Mouse (Mus musculus): ENCODE data around the gene Ccl4. TPM values are rescaled to one million over a fixed set of nuclear protein-coding genes. Genes with fewer than 3 reads are reported as not detected.

Gene Ccl4
- polyA plus RNA-seq, 1 experiment, result 0.35 TPM

DNA sequence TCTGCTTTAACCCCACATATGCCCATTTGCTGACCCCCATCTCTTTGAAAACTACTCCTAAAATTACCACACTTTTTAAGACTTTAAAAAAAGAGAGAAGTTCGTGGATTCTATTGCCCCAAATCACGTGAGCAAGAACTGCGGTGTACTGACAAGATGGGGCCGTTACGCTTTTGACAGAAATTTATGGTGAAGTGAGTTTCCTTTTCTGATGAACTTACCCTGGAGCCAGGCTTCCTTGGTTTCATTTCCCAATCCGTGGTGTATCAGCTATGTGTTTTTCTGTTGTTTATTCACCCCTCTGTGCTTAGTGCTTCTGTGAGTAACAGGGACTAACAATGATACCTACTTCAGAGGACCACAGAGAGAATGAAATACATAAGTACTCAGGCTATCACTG is 3.6 kb upstream of the Ccl4 start:
- Histone ChIP-seq H3K27ac (ENCODE audit: insufficient read depth, low read length) (no peak overlapping the region), H3K4me3 (ENCODE audit: insufficient read depth, low read length) (no peak overlapping the region), H3K4me1 (ENCODE audit: control insufficient read depth, insufficient read depth, low read length) (no peaks in the 10 kb centered on the region)
- TF ChIP-seq POLR2A (IDR thresholded peaks at IDR 0.05; ENCODE audit: extremely low read depth, insufficient read depth, low read length), result no peak
- TF ChIP-seq CTCF (IDR thresholded peaks at IDR 0.05; ENCODE audit: extremely low read depth, insufficient read depth, low read length), result no peak

DNA sequence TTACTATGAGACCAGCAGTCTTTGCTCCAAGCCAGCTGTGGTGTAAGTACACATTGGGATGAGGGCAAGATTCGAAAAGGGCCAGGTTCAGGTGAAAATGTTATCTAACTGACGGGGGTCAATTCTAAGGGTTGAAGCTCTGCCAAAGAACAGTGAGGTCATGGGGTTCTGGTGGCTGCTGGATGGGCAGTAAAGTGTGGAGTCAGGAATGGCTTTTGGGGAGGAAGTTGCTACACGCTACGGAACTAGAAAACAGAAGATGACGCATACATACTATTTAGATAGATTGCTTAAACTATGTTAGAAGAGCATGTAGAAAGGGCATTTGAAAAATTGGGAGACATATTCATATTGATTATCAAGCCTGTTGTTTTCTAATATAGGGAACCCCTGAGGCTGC is 1.1 kb downstream of the Ccl4 start:
- H3K4me1 ChIP-seq (ENCODE audit: control insufficient read depth, insufficient read depth, low read length), result no peaks in the 10 kb centered on the region
- no peak overlapping the region for H3K4me3 ChIP-seq (ENCODE audit: insufficient read depth, low read length)
- no peak overlapping the region for H3K27ac ChIP-seq (ENCODE audit: insufficient read depth, low read length)
- TF ChIP-seq POLR2A (IDR thresholded peaks at IDR 0.05; ENCODE audit: extremely low read depth, insufficient read depth, low read length), result no peak

DNA sequence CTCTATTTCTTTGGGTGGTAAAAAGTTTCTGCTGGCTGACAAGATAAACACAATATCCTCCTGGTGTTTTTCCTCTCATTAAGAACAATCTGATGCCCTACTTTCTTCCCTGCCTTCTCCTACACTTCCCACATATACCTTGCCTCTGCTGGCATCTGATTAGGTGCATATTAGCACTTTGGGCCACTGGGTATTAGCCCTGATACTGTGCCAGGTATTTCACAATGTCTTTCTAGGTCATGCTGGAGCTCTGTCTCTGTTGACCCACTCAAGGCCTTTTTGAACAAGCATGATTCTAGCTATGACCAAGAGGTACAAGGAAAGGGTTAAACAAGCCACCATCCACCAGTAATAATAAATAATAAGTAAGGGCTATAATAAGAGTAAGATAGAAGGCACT is 9.4 kb downstream of the Ccl4 start:
- TF ChIP-seq POLR2A (IDR thresholded peaks at IDR 0.05; ENCODE audit: extremely low read depth, insufficient read depth, low read length) (no peak), CTCF (IDR thresholded peaks at IDR 0.05; ENCODE audit: extremely low read depth, insufficient read depth, low read length) (no peak)

DNA sequence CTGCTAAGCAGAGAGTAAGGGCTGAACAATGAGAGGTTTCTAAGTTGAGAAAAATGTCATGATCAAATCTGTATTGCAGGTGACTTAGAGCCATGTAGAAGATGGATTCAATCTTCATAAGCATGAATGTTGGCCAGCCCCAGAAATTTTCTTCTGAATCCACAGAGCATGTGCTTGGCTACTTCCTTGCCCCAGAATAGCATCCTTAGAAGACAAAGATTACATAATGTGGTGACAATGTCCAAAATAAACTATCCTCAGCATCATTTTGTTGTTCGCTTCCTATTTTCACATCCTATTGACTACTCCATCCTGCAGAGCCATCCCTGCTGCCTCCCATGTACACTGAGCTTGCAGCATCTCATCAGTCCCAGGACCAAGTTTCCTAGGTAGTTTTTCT is 13.3 kb downstream of the Ccl4 start:
- H3K4me3 ChIP-seq (ENCODE audit: insufficient read depth, low read length), result no peak overlapping the region
- H3K27ac ChIP-seq (ENCODE audit: insufficient read depth, low read length), result no peak overlapping the region
- H3K4me1 ChIP-seq (ENCODE audit: control insufficient read depth, insufficient read depth, low read length), result no peaks in the 10 kb centered on the region
- TF ChIP-seq POLR2A (IDR thresholded peaks at IDR 0.05; ENCODE audit: extremely low read depth, insufficient read depth, low read length) (no peak), CTCF (IDR thresholded peaks at IDR 0.05; ENCODE audit: extremely low read depth, insufficient read depth, low read length) (no peak)

More for the DNA sequence above, 9.4 kb downstream of the Ccl4 start:
- H3K27ac ChIP-seq (ENCODE audit: insufficient read depth, low read length), result no peak overlapping the region
- no peak overlapping the region for H3K4me3 ChIP-seq (ENCODE audit: insufficient read depth, low read length)
- no peaks in the 10 kb centered on the region for H3K4me1 ChIP-seq (ENCODE audit: control insufficient read depth, insufficient read depth, low read length)

DNA sequence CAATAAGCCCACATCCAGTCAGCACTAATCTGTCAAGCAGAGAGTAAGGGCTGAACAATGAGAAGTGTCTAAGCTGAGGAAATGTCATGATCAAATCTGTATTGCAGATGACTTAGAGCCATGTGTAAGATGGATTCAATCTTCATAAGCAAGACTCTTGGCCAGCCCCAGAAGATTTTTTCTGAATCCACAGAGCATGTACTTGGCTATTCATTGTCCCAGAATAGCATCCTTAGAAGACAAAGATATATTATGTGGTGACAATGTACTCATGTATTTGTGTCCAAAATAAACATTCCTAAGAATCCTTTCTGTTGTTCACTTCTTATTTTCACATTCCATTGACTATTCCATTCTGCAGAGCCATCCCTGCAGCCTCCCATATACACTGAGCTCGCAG is 27.5 kb downstream of the Ccl4 start:
- TF ChIP-seq POLR2A (IDR thresholded peaks at IDR 0.05; ENCODE audit: extremely low read depth, insufficient read depth, low read length) (no peak), CTCF (IDR thresholded peaks at IDR 0.05; ENCODE audit: extremely low read depth, insufficient read depth, low read length) (no peak)
- Histone ChIP-seq H3K4me3 (ENCODE audit: insufficient read depth, low read length) (no peak overlapping the region), H3K4me1 (ENCODE audit: control insufficient read depth, insufficient read depth, low read length) (no peaks in the 10 kb centered on the region), H3K27ac (ENCODE audit: insufficient read depth, low read length) (no peak overlapping the region)

DNA sequence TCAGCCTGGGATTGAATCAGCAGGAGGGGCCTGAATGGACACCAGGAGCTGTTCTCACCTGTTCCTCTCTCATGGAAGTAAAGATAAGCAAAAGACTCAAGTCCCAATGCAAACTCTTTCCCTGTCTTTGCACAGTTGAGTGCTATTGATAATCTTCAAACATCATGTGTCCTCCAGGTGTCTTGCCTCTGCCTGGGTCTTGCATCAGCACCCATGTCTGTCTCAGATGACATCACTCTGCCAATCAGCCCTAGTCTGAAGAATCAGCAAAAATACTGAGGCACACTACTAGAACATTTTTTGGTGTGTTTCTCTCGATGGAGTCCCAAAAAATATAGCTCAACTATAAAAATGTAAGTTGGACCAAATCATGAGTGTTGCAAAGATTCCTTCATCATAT is 29.6 kb downstream of the Ccl4 start:
- no peak overlapping the region for H3K27ac ChIP-seq (ENCODE audit: insufficient read depth, low read length)
- TF ChIP-seq POLR2A (IDR thresholded peaks at IDR 0.05; ENCODE audit: extremely low read depth, insufficient read depth, low read length), result no peak
- TF ChIP-seq CTCF (IDR thresholded peaks at IDR 0.05; ENCODE audit: extremely low read depth, insufficient read depth, low read length), result no peak
- no peak overlapping the region for H3K4me3 ChIP-seq (ENCODE audit: insufficient read depth, low read length)
- no peaks in the 10 kb centered on the region for H3K4me1 ChIP-seq (ENCODE audit: control insufficient read depth, insufficient read depth, low read length)

DNA sequence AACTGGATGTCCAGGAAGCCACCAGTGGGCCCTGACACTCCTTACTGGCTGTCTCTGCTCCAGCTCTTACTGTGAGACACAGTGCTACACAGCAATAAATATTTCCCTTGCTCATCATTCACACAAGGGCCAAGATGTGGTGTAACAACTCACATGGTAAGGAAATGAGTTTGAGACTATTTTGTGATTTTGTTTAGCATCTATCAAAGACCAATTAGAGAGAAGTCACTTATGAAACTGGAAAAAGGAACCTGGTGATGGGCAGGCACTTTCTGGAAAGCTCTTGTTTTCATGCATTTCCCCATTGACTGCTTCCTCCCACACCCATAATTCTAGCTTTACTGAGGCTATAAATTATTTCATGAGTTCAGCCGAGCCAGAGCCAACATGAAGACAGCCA is 41.3 kb downstream of the Ccl4 start, which contains the start of gene Wfdc17:
Gene Wfdc17, plus strand, starts transcription at position 287 of the 400 bp plus-strand sequence.
- Histone ChIP-seq H3K27ac (ENCODE audit: insufficient read depth, low read length) (no peak within 1 kb of the TSS), H3K4me1 (ENCODE audit: control insufficient read depth, insufficient read depth, low read length) (no peaks in the 10 kb centered on the region; the same call in 1 of the 2 replicates), H3K4me3 (ENCODE audit: insufficient read depth, low read length) (no peak within 1 kb of the TSS)
- TF ChIP-seq CTCF (IDR thresholded peaks at IDR 0.05; ENCODE audit: extremely low read depth, insufficient read depth, low read length), result no peak
- no peak for TF ChIP-seq POLR2A (IDR thresholded peaks at IDR 0.05; ENCODE audit: extremely low read depth, insufficient read depth, low read length)

DNA sequence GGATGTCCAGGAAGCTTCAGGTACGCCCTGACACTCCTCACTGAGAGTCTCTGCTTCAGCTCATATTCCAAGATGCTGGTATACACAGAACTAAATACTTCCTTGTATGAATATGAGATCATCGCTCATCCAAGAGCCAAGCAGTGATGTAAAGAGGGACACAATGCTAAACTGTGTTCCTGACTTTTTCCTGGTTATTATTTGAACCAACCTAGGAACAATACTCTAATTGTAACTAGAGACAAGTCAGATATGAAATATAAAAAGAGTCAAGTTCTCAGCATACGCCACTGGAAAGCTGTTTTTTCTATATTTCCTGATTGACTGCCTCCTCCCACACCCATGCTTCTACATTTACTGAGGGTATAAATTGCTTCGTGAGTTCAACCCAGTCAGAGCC is 46.3 kb downstream of the Ccl4 start, which contains the start of gene Wfdc18:
Gene Wfdc18, plus strand, starts transcription at position 301 of the 400 bp plus-strand sequence.
- H3K27ac ChIP-seq (ENCODE audit: insufficient read depth, low read length), result no peak within 1 kb of the TSS
- H3K4me1 ChIP-seq (ENCODE audit: control insufficient read depth, insufficient read depth, low read length), result peaks cover 2% of the 10 kb centered on the region; the same call in 1 of the 2 replicates
- no peak for TF ChIP-seq CTCF (IDR thresholded peaks at IDR 0.05; ENCODE audit: extremely low read depth, insufficient read depth, low read length)
- TF ChIP-seq POLR2A (IDR thresholded peaks at IDR 0.05; ENCODE audit: extremely low read depth, insufficient read depth, low read length), result no peak
- H3K4me3 ChIP-seq (ENCODE audit: insufficient read depth, low read length), result no peak within 1 kb of the TSS

DNA sequence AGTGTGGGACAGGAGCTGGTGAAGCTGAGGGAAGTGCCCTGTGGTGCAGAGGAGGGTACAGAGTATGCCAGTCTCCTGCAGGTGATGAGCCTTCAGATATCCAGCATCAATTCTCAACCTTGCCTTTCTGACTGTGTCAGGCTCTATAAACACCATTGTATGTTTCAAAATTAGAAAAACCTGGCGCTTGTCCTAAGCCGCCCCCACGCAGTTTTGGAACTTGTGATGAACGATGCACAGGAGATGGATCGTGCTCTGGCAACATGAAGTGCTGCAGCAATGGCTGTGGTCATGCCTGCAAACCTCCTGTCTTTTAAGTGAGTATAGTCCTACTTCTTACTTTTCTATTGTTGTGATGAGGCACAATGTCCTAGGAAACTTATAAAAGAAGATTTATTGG is 47.3 kb downstream of the Ccl4 start:
- Histone ChIP-seq H3K27ac (ENCODE audit: insufficient read depth, low read length) (no peak overlapping the region), H3K4me1 (ENCODE audit: control insufficient read depth, insufficient read depth, low read length) (peaks cover 2% of the 10 kb centered on the region; the same call in 1 of the 2 replicates), H3K4me3 (ENCODE audit: insufficient read depth, low read length) (no peak overlapping the region)
- TF ChIP-seq CTCF (IDR thresholded peaks at IDR 0.05; ENCODE audit: extremely low read depth, insufficient read depth, low read length) (no peak), POLR2A (IDR thresholded peaks at IDR 0.05; ENCODE audit: extremely low read depth, insufficient read depth, low read length) (no peak)

DNA sequence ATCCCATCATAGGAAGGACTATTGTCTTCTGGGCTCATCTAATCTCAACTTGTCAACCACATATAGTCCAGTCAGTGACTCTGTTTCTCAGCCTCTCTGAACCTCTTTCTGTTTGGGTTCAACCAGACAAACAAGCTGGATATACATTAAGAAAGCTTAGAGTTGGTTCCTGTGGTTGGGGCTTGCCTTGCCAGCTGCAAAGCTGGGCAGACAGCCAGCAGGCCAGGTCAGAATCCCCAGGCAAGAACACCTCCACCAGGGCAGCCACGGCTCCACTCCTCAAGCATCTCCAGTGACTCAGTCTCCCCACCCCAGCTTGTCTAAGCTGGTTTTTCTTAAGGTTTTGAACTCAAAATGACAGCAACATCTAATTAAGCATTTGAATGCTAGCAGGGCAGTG is 50.3 kb downstream of the Ccl4 start:
- no peak for TF ChIP-seq CTCF (IDR thresholded peaks at IDR 0.05; ENCODE audit: extremely low read depth, insufficient read depth, low read length)
- TF ChIP-seq POLR2A (IDR thresholded peaks at IDR 0.05; ENCODE audit: extremely low read depth, insufficient read depth, low read length), result no peak

More for the DNA sequence above, 50.3 kb downstream of the Ccl4 start:
- Histone ChIP-seq H3K4me1 (ENCODE audit: control insufficient read depth, insufficient read depth, low read length) (peaks cover 2% of the 10 kb centered on the region; the same call in 1 of the 2 replicates), H3K27ac (ENCODE audit: insufficient read depth, low read length) (no peak overlapping the region), H3K4me3 (ENCODE audit: insufficient read depth, low read length) (no peak overlapping the region)

All from cortical plate, adult 2 months (tissue).